Mouse (Mus musculus): ENCODE measurements at regions not wholly inside any gene's neighbourhood (a gene's known extent, or its start where the extent isn't known, plus 50 kb on each side); places are given as distances from the start of the nearest gene placed in this dataset.

DNA sequence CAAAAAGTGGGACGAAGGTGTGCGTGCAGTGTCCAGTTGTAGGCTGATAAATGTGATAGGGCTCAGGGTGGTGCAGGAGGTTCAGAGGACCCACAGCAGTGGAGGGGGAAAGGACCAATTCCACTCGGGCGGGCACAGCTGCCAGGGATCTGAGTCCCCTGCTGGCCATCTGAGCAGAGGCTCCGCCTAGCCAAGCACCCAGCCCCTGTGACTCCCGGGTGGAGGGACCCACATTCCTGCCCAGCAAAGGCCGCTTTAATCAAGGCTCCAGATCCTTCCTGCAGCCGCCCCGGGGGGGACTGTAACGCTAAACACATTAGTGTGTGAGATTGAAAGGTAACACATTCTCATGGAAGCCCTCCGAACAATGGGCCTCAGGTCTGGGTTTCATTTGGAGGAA lies 88.5 kb downstream of the Ephb3 start:
- no peak for TF ChIP-seq GATA1 (IDR thresholded peaks at IDR 0.05; ENCODE audit: low read length)
- TF ChIP-seq TAL1 (IDR thresholded peaks at IDR 0.05; ENCODE audit: low read length) = no peak
